Mouse (Mus musculus) right cerebral cortex, postnatal 14 days (tissue): ENCODE results near the gene Hist1h2bl.
"Not testable (repeated sequence)": the region's sequence is repeated elsewhere in the genome, so short reads cannot be mapped to it uniquely, and the experiment has no call there.

Source experiments
- DNase-seq: peaks from one replicate; pipeline ENCODE4 v3.0.0; 2022

Gene Hist1h2bl

GRCm38 (mm10) chr13:21722373-21722925, 6.5 kb upstream of the Hist1h2bl start:
- no peak for DNase-seq

GRCm38 (mm10) chr13:21721757-21722372, 5.9 kb upstream of the Hist1h2bl start, which contains the start of gene Hist1h2bm:
TSS of gene Hist1h2bm (plus strand) at chr13:21722044.
- DNase-seq: not testable (repeated sequence)

GRCm38 (mm10) chr13:21721107-21721756, 5.3 kb upstream of the Hist1h2bl start:
- not testable (repeated sequence) for DNase-seq

- DNase-seq: no peak
Observed at GRCm38 (mm10) chr13:21718381-21719080, 2.6 kb upstream of the Hist1h2bl start.

- peak; percentile 69 for DNase-seq
Observed at GRCm38 (mm10) chr13:21717397-21718357, 1.7 kb upstream of the Hist1h2bl start, which contains the start of gene Hist1h3h. TSS of gene Hist1h3h (plus strand) at chr13:21717659.

- DNase-seq: not testable (repeated sequence)
Observed at GRCm38 (mm10) chr13:21716540-21717391, 823 bp upstream of the Hist1h2bl start.

- DNase-seq: no peak
Observed at GRCm38 (mm10) chr13:21715131-21715863, 646 bp downstream of the Hist1h2bl start.

- peak; percentile 27 for DNase-seq
Observed at GRCm38 (mm10) chr13:21714725-21715124, 1.2 kb downstream of the Hist1h2bl start.

GRCm38 (mm10) chr13:21711698-21712097, 4.2 kb downstream of the Hist1h2bl start:
- DNase-seq: no peak

GRCm38 (mm10) chr13:21710821-21711525, 5.0 kb downstream of the Hist1h2bl start:
- peak; percentile 64 for DNase-seq

- peak; percentile 86 for DNase-seq
Observed at GRCm38 (mm10) chr13:21710031-21710711, 5.8 kb downstream of the Hist1h2bl start.

GRCm38 (mm10) chr13:21706669-21707068, 9.3 kb downstream of the Hist1h2bl start:
- no peak for DNase-seq

- no peak for DNase-seq
Observed at GRCm38 (mm10) chr13:21697811-21698210, 18.1 kb downstream of the Hist1h2bl start, which contains the start of gene Olfr1359. TSS of gene Olfr1359 (plus strand) at chr13:21698111.

GRCm38 (mm10) chr13:21677305-21677704, 38.6 kb downstream of the Hist1h2bl start, which contains the start of gene Olfr1360:
TSS of gene Olfr1360 (minus strand) at chr13:21677405.
- no peak for DNase-seq
